Mouse (Mus musculus) cerebellum, adult 9-10 months (tissue): Measurements from ENCODE around the gene Zbed4.
"Not testable (repeated sequence)": the region's sequence is repeated elsewhere in the genome, so short reads cannot be mapped to it uniquely, and the experiment has no call there.

Experiments
- DNase-seq: peaks from one replicate; pipeline ENCODE4 v3.0.0; 2022

The Zbed4 gene

GRCm38 (mm10) chr15:88741366-88741765, 10.1 kb upstream of the Zbed4 start:
- no peak for DNase-seq

- not testable (repeated sequence) for DNase-seq
These were observed 8.1 kb upstream of the Zbed4 start for GRCm38 (mm10) chr15:88743371-88743770.

GRCm38 (mm10) chr15:88745347-88745746, 6.1 kb upstream of the Zbed4 start:
- DNase-seq: no peak

GRCm38 (mm10) chr15:88745926-88746325, 5.5 kb upstream of the Zbed4 start:
- no peak for DNase-seq

GRCm38 (mm10) chr15:88749617-88750016, 1.8 kb upstream of the Zbed4 start:
- not testable (repeated sequence) for DNase-seq

GRCm38 (mm10) chr15:88750032-88750431, 1.4 kb upstream of the Zbed4 start:
- no peak for DNase-seq

GRCm38 (mm10) chr15:88750677-88751563, 540 bp upstream of the Zbed4 start:
- DNase-seq: peak; percentile 100

- DNase-seq: no peak
These were observed 908 bp downstream of the Zbed4 start for GRCm38 (mm10) chr15:88752403-88752733.

GRCm38 (mm10) chr15:88754896-88755295, 3.4 kb downstream of the Zbed4 start:
- no peak for DNase-seq

GRCm38 (mm10) chr15:88755761-88756160, 4.3 kb downstream of the Zbed4 start:
- DNase-seq: no peak

- DNase-seq: no peak
These were observed 6.6 kb downstream of the Zbed4 start for GRCm38 (mm10) chr15:88758061-88758460.

GRCm38 (mm10) chr15:88761551-88761950, 10.1 kb downstream of the Zbed4 start:
- no peak for DNase-seq

GRCm38 (mm10) chr15:88766139-88766538, 14.7 kb downstream of the Zbed4 start:
- DNase-seq: not testable (repeated sequence)

- DNase-seq: no peak
These were observed 17.1 kb downstream of the Zbed4 start for GRCm38 (mm10) chr15:88768537-88768936.

- DNase-seq: not testable (repeated sequence)
These were observed 23.2 kb downstream of the Zbed4 start for GRCm38 (mm10) chr15:88774630-88775029.

- no peak for DNase-seq
These were observed 40.8 kb downstream of the Zbed4 start for GRCm38 (mm10) chr15:88792140-88792850.

GRCm38 (mm10) chr15:88794729-88795128, 43.3 kb downstream of the Zbed4 start:
- DNase-seq: not testable (repeated sequence)

GRCm38 (mm10) chr15:88799950-88800371, 48.5 kb downstream of the Zbed4 start:
- DNase-seq: no peak

- no peak for DNase-seq
These were observed 49.5 kb downstream of the Zbed4 start for GRCm38 (mm10) chr15:88800921-88801354.

- DNase-seq: no peak
These were observed 50.4 kb downstream of the Zbed4 start for GRCm38 (mm10) chr15:88801903-88802302.

- DNase-seq: no peak
These were observed 50.9 kb downstream of the Zbed4 start for GRCm38 (mm10) chr15:88802348-88802747.

GRCm38 (mm10) chr15:88808121-88808520, 56.7 kb downstream of the Zbed4 start:
- DNase-seq: no peak

GRCm38 (mm10) chr15:88810369-88810768, 58.9 kb downstream of the Zbed4 start:
- DNase-seq: no peak

GRCm38 (mm10) chr15:88813262-88813661, 61.8 kb downstream of the Zbed4 start:
- no peak for DNase-seq
